Mouse (Mus musculus) limb, embryonic 12.5 days (tissue): Measurements from ENCODE around the gene Slc29a2. TPM values are rescaled to one million over a fixed set of nuclear protein-coding genes. Genes with fewer than 3 reads are reported as not detected.
A peak's percentile ranks its signal among the peaks of the same experiment; 100 is the strongest.
"Not testable (repeated sequence)": the region's sequence is repeated elsewhere in the genome, so short reads cannot be mapped to it uniquely, and the experiment has no call there.

Experiments
- ATAC-seq: fragments of 200-750 bp; cut with Nextera tagmentation; 2 replicates; pipeline ENCODE4 v1.8.0; 2017; ENCODE audit warnings: low read depth, moderate TSS enrichment; ENCODE audit not compliant: insufficient number of reproducible peaks, insufficient read depth, low FRiP score, low TSS enrichment
- H3K27ac ChIP-seq: fragments of 300-500 bp; sonication (generic); 2 replicates; pipeline ENCODE4 v1.5.1; 2016; ENCODE audit warnings: mild to moderate bottlenecking, moderate library complexity
- H3K27me3 ChIP-seq: fragments of 300-500 bp; sonication (generic); 2 replicates; pipeline ENCODE4 v1.6.1; 2016; ENCODE audit warnings: mild to moderate bottlenecking, moderate library complexity
- H3K36me3 ChIP-seq: fragments of 300-500 bp; sonication (generic); 2 replicates; pipeline ENCODE4 v1.6.1; 2016; ENCODE audit warnings: mild to moderate bottlenecking, moderate library complexity
- H3K4me1 ChIP-seq: fragments of 300-500 bp; sonication (generic); replicated peaks from 2 replicates; pipeline ENCODE4 v1.6.1; 2016
- H3K4me2 ChIP-seq: fragments of 300-500 bp; sonication (generic); 2 replicates; pipeline ENCODE4 v1.6.1; 2016; ENCODE audit warnings: mild to moderate bottlenecking, moderate library complexity
- H3K4me3 ChIP-seq: fragments of 300-500 bp; sonication (generic); replicated peaks from 2 replicates; pipeline ENCODE4 v1.5.1; 2016; ENCODE audit warnings: mild to moderate bottlenecking
- H3K9ac ChIP-seq: fragments of 300-500 bp; sonication (generic); replicated peaks from 2 replicates; pipeline ENCODE4 v1.6.1; 2016; ENCODE audit warnings: mild to moderate bottlenecking, moderate library complexity
- H3K9me3 ChIP-seq: fragments of 300-500 bp; sonication (generic); 2 replicates; pipeline ENCODE4 v1.6.1; 2016; ENCODE audit warnings: mild to moderate bottlenecking, moderate library complexity
- WGBS: fragments of 180-500 bp; shearing (Covaris S2); methylation state at CpG from one replicate; pipeline ENCODE4 v1.1.7; 2016; 5-methylcytosine and 5-hydroxymethylcytosine counted together
- polyA plus RNA-seq: library from polyadenylated mRNA; unstranded; fragments of >200 nt; fragmentation: Nextera tagmentation; extraction: Ambion mirVana; gene quantifications from 2 replicates; pipeline ENCODE4 v1.2.1, GENCODE M21; 2016

Gene Slc29a2
- polyA plus RNA-seq, 1 experiment from 2014 or later = 4.9 TPM

DNA sequence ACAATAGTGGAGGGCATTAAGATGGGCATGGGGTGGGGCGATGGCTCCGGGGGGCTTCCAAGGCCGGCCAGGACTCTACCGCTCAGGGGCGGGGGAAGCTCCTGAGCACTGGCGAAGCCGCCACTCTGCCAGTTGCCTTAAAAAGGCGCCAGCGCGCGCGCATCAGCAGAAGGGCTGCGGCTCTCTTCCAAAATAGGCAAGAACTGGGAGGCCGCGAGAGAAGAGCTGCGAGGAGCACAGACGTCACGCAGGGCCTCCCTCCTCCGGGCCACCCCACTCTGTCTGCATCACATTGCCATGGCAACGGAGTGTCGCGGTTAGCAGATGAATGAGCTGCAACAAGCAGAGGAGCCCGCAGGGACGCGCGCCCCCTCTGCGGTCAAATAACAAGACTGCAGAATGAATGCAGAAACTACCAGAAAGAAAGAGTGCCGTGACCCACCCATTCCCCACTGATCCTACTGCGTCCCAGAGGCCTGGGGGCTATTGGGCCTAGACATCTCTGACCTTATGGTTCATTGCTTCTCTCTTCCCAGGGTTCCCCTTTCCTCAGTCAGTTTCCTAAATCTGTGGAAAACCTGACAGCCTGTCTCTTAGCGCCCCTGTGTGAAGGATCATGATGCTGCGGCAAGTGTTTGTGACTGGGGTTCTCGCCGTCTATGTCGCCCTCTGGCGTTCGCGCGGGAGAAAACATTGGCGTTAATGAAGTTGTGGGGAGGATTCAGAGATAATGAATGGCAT is 21.8 kb upstream of the Slc29a2 start:
- Histone ChIP-seq H3K4me3 (peak overlapping the region; percentile 34), H3K36me3 (no peaks in the 10 kb centered on the region), H3K9me3 (peaks cover 10% of the 10 kb centered on the region; the same call in 1 of the 2 replicates), H3K9ac (peak overlapping the region; percentile 47), H3K4me1 (peaks cover 8% of the 10 kb centered on the region), H3K4me2 (peak overlapping the region; percentile 64), H3K27me3 (peaks cover 29% of the 10 kb centered on the region), H3K27ac (peak overlapping the region; percentile 41; the same call in 1 of the 2 replicates)
- WGBS = 1% methylated on average over 39 of the region's 39 CpGs
- peak; percentile 82 for ATAC-seq

DNA sequence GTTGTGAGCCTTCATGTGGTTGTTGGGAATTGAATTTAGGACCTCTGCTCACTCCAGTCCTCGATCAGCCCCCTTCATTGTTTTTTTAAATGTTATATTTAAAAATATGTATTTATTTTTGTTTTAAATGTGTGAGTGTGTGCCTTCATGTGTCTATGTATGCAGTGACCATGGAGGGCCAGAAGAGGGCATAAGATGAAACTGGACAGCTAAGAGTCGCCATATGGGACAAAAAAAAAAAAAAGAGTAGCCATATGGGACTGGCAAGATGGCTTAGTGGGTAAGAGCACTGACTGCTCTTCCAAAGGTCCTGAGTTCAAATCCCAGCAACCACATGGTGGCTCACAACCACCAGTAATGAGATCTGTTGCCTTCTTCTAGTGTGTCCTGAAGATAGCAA is 20.0 kb upstream of the Slc29a2 start:
- H3K27ac ChIP-seq, H3K4me2 ChIP-seq, H3K36me3 ChIP-seq, H3K4me3 ChIP-seq, H3K4me1 ChIP-seq, ATAC-seq, H3K9ac ChIP-seq: not testable (repeated sequence)
- Histone ChIP-seq H3K9me3 (peaks cover 13% of the 10 kb centered on the region; the same call in 1 of the 2 replicates), H3K27me3 (peaks cover 18% of the 10 kb centered on the region)
- WGBS = 56% methylated on average over 2 of the region's 2 CpGs

DNA sequence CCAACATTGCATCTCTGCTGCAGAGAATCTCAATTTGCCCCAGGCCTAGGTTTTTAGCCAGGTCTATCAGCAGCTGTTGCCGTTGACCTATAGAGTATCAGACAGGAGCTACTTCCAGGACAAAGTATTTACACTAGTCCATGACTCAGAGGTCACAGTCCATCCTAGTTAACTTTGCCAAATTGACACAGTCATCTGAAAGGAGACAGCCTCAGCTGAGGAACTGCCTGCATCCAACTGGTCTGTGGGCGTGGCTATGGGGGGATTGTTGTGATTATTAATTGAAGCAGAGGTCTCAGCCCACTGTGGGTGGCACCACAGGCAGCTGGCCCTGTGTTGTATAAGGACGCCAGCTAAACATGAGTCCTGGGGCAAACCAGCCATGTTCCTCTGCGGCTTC is 18.7 kb upstream of the Slc29a2 start:
- 71% methylated on average over 4 of the region's 4 CpGs for WGBS
- Histone ChIP-seq H3K27ac (no peak overlapping the region), H3K4me2 (no peak overlapping the region)

DNA sequence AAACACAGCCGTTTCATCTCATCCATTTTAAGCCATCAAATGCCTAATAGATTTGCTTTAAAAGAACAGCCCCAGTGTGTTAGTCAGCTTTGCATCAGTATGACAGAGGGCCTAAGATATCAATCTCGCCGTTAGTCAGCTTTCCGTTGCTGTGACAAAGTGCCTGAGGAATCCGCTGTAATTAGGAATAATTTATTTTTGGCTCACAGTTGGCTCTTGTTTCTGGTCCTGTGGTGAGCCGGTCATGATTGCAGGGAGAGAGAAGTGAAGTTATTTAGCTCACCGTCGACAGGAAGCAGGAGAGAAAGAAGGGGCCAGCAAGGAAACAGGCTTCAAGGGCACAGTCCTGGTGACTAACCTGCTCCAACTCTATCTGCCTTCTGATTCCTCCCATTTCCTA is 10.5 kb upstream of the Slc29a2 start:
- WGBS = 63% methylated on average over 8 of the region's 8 CpGs

More for the DNA sequence above, 18.7 kb upstream of the Slc29a2 start:
- no peak overlapping the region for H3K4me3 ChIP-seq
- ATAC-seq = no peak
- H3K9ac ChIP-seq = no peak overlapping the region
- H3K27me3 ChIP-seq = peaks cover 14% of the 10 kb centered on the region
- H3K4me1 ChIP-seq = peaks cover 8% of the 10 kb centered on the region
- H3K36me3 ChIP-seq = no peaks in the 10 kb centered on the region
- H3K9me3 ChIP-seq = peaks cover 13% of the 10 kb centered on the region; the same call in 1 of the 2 replicates

DNA sequence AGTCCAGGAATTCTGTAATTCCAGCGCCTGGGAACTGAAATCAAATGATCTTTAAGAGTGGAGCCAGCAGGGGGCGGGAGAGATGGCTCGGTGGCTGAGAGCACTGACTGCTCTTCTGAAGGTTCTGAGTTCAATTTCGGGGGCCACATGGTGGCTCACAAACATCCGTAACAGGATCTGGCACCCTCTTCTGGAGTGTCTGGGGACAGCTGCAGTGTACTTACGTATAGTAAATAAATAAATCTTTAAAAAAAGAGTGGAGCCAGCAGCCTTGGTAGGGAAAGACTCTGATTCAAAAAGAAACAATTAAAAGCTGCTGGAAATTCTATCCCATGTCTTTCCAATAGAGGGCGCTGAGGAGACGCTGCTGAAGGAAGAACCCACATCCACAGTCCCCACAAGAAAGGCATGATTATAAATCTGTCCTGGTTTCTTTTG is 8.7 kb upstream of the Slc29a2 start:
- Histone ChIP-seq H3K27me3 (no peaks in the 10 kb centered on the region), H3K9ac (no peak overlapping the region), H3K4me1 (peaks cover 9% of the 10 kb centered on the region), H3K4me3 (no peak overlapping the region), H3K36me3 (no peaks in the 10 kb centered on the region), H3K9me3 (no peaks in the 10 kb centered on the region), H3K4me2 (no peak overlapping the region), H3K27ac (no peak overlapping the region)
- no peak for ATAC-seq
- WGBS = 21% methylated on average over 8 of the region's 8 CpGs

More for the DNA sequence above, 10.5 kb upstream of the Slc29a2 start:
- H3K36me3 ChIP-seq = no peaks in the 10 kb centered on the region
- ATAC-seq = no peak
- peaks cover 9% of the 10 kb centered on the region for H3K4me1 ChIP-seq
- no peak overlapping the region for H3K27ac ChIP-seq
- H3K9ac ChIP-seq = no peak overlapping the region
- H3K9me3 ChIP-seq = no peaks in the 10 kb centered on the region
- H3K27me3 ChIP-seq = no peaks in the 10 kb centered on the region
- H3K4me2 ChIP-seq = no peak overlapping the region
- no peak overlapping the region for H3K4me3 ChIP-seq

DNA sequence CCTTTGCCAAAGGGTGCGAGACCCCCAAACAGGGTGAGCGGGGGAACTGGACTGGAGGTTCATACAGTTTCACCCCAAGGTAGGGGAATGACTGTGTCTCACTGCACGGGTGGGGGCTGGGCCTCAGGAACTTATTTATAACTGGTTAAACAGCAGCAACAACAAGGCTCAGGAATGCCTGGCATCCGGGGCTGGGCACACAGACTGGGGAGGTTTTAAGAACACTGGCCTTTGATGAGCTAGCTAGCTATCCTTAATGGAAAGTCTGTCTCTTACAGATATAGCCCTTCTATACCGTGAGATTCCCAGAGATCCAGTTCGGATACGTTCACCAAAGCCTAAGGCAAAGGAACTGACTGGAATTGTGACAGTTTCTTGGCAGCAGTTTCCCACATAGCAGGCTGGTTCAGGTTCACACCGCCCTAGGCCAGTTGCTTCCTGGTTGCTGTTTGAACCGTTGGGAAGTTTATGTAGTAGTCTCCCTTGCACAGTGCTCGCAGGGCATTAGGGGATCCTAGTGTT is 7.4 kb upstream of the Slc29a2 start:
- Histone ChIP-seq H3K9ac (peak overlapping the region; percentile 27; the same call in 1 of the 2 replicates), H3K27me3 (no peaks in the 10 kb centered on the region), H3K27ac (peak overlapping the region; percentile 32; the same call in 1 of the 2 replicates), H3K4me1 (peaks cover 9% of the 10 kb centered on the region), H3K4me2 (0 out of 2 replicates have a peak overlapping the region, but pooled peaks have one; percentile 15), H3K9me3 (no peaks in the 10 kb centered on the region), H3K4me3 (no peak overlapping the region), H3K36me3 (no peaks in the 10 kb centered on the region)
- WGBS = 34% methylated on average over 10 of the region's 10 CpGs
- ATAC-seq = no peak

DNA sequence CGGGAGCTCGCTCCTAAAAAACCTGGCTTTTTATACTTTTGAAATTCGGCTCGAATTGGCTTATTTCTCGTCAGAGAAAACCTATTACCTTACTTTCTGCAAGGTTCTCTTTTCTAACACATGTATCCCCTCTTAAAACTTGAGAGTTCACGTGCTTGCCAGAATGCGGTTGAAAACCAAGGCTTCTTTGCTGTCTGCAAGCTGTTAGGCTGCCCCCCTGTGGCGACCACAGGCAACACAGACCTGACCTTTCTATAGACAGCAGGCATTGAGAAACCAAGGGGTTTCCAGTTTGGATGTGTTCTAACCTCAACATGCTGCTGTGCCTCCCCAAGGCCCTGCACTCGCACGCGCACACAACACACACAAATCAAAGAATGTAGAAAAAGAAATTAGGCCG is 6.9 kb upstream of the Slc29a2 start:
- Histone ChIP-seq H3K36me3 (no peaks in the 10 kb centered on the region), H3K4me2 (0 out of 2 replicates have a peak overlapping the region, but pooled peaks have one; percentile 15), H3K4me3 (no peak overlapping the region), H3K27me3 (no peaks in the 10 kb centered on the region), H3K4me1 (peaks cover 9% of the 10 kb centered on the region), H3K27ac (peak overlapping the region; percentile 23; the same call in 1 of the 2 replicates), H3K9ac (peak overlapping the region; percentile 27; the same call in 1 of the 2 replicates), H3K9me3 (no peaks in the 10 kb centered on the region)
- 0 out of 2 replicates have a peak, but pooled peaks have one; percentile 37 for ATAC-seq
- WGBS = 22% methylated on average over 12 of the region's 12 CpGs

DNA sequence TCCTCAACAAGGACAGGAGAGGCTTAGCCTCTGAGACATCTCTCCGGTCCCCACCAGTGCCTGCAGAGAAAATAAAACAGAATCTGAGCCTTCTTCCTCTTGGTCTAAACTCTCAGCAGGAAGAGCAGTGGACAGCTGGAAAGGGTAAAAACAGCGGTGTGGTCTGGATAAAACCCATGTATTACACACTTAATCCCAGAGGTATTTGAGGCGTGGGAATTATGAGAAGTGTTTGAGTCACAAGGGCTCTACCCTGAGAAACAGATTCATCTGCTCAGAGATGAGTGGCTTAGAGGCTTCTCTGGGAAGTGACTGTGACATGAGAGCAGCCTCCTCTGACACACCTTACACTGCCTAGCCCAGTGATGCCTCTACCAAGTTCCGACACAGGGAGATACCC is 6.0 kb upstream of the Slc29a2 start:
- no peak overlapping the region for H3K4me2 ChIP-seq
- WGBS = 90% methylated on average over 4 of the region's 4 CpGs
- H3K9me3 ChIP-seq = no peaks in the 10 kb centered on the region
- no peak overlapping the region for H3K4me3 ChIP-seq
- H3K36me3 ChIP-seq = no peaks in the 10 kb centered on the region
- no peak for ATAC-seq
- no peak overlapping the region for H3K27ac ChIP-seq
- H3K27me3 ChIP-seq = no peaks in the 10 kb centered on the region
- no peak overlapping the region for H3K9ac ChIP-seq
- H3K4me1 ChIP-seq = peaks cover 9% of the 10 kb centered on the region

DNA sequence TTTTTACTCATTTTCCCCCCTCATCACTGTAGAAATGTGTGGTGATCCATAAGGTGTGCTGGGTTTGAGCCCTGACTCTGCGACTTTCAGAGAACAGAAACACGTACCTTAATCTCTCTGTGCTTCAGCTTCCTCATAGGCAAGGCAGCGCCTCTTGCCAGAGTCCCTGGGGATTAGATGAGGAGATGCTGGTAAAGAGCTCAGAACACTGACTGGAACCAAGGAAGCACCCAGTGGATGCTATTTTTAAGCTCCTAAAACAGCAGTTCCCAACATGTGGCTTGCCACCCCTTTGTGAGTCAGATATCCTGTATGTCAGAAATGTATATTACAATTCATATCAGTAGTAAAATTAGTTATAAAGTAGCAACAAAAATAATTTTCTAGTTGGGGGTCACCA is 5.5 kb upstream of the Slc29a2 start:
- Histone ChIP-seq H3K36me3 (no peaks in the 10 kb centered on the region), H3K4me1 (peaks cover 9% of the 10 kb centered on the region), H3K9ac (no peak overlapping the region), H3K4me2 (no peak overlapping the region), H3K27me3 (no peaks in the 10 kb centered on the region), H3K9me3 (no peaks in the 10 kb centered on the region), H3K4me3 (no peak overlapping the region), H3K27ac (no peak overlapping the region)
- WGBS = 79% methylated on average over 3 of the region's 3 CpGs
- ATAC-seq = no peak

DNA sequence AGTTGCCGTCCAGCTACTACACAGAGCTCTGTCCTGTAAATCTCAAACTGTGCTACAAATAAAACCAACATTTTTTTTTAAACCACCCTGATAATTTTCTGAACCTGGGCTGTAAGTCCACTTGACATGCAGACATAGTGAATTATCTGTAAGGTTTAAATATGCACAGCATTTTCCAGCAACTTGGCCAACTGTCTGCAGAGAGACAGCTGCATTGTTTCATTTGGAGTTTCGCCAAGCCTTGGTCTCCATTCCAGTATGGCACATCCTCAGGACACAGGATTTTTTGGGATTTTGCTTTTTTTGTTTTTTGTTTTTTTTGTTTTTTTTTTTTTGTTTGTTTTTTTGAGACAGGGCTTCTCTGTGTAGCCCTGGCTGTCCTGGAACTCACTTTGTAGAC is 2.2 kb upstream of the Slc29a2 start:
- no peak overlapping the region for H3K27ac ChIP-seq
- H3K9ac ChIP-seq = no peak overlapping the region
- WGBS = 94% methylated on average over 2 of the region's 2 CpGs
- H3K9me3 ChIP-seq = no peaks in the 10 kb centered on the region
- no peaks in the 10 kb centered on the region for H3K27me3 ChIP-seq
- no peak overlapping the region for H3K4me3 ChIP-seq
- no peak for ATAC-seq
- H3K4me2 ChIP-seq = no peak overlapping the region
- 0 out of 2 replicates have a peak, but pooled peaks cover under 1% of the 10 kb centered on the region for H3K36me3 ChIP-seq
- H3K4me1 ChIP-seq = peaks cover 8% of the 10 kb centered on the region

DNA sequence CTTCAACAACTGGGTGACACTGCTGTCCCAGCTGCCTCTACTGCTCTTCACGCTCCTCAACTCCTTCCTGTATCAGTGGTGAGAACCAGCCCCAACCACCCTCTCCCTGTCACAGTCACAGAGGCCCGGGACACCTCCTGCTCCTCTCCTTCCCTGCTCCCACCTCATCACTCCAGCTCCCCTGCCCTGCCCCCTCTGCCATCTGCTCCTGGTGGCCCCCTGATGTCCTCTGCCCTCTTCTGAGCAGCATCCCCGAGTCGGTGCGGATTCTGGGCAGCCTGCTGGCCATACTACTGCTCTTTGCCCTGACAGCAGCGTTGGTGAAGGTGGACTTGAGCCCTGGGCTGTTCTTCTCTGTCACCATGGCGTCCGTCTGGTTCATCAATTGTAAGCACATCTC is 2.5 kb downstream of the Slc29a2 start:
- Histone ChIP-seq H3K9ac (no peak overlapping the region), H3K4me2 (no peak overlapping the region), H3K9me3 (no peaks in the 10 kb centered on the region), H3K27me3 (no peaks in the 10 kb centered on the region), H3K36me3 (peaks cover 48% of the 10 kb centered on the region), H3K4me3 (no peak overlapping the region), H3K4me1 (peaks cover 5% of the 10 kb centered on the region; the same call in 1 of the 2 replicates), H3K27ac (no peak overlapping the region)
- ATAC-seq = no peak
- WGBS = 94% methylated on average over 8 of the region's 8 CpGs
